Mouse (Mus musculus) gastrocnemius, adult 2 months (tissue): ENCODE measurements around the gene Mrps18b. TPM values are rescaled to one million over a fixed set of nuclear protein-coding genes. Genes with fewer than 3 reads are reported as not detected.

Source experiments
- DNase-seq: peaks from one replicate; pipeline ENCODE4 v3.0.0; 2022
- H3K27ac ChIP-seq: fragments of 200-600 bp; 2 replicates; pipeline ENCODE4 v1.8.1; 2022; ENCODE audit warnings: mild to moderate bottlenecking
- H3K4me3 ChIP-seq: fragments of 200-600 bp; 2 replicates; pipeline ENCODE4 v1.8.1; 2022; ENCODE audit warnings: mild to moderate bottlenecking, moderate library complexity
- CTCF ChIP-seq: fragments of 200-600 bp; IDR thresholded peaks from 2 replicates; pipeline ENCODE4 v1.8.1; 2022; ENCODE audit warnings: antibody characterized with exemption, mild to moderate bottlenecking, moderate library complexity
- intact Hi-C: fragments of 180-260 bp; cut with DNase I; formaldehyde crosslinking; loops from one replicate; pipeline ENCODE4 v1.15.1; 2025
- microRNA-seq: library from miRNA; unstranded; fragments of <30 nt; microRNA quantifications from one replicate; pipeline ENCODE4 v1.2.0, GENCODE M21; 2021
- total RNA-seq, 2 experiments: library from RNA; stranded (reverse); gene quantifications; 2 replicates each; pipeline ENCODE4 v1.2.3; 2021

Mrps18b gene
- total RNA-seq, 2 experiments from 2014 or later, result 58.6 to 65.4 TPM

- no peak for TF ChIP-seq CTCF
- peak overlapping the region; percentile 78 for H3K4me3 ChIP-seq
- peak overlapping the region; percentile 96 for H3K27ac ChIP-seq
- intact Hi-C loops, result no loop called here
- DNase-seq, result peak; percentile 3
Measured at GRCm38 (mm10) chr17:35868961-35869345, 47.2 kb downstream of the Mrps18b start.

GRCm38 (mm10) chr17:35868165-35868820 is 47.9 kb downstream of the Mrps18b start:
- no peak for TF ChIP-seq CTCF

DNA sequence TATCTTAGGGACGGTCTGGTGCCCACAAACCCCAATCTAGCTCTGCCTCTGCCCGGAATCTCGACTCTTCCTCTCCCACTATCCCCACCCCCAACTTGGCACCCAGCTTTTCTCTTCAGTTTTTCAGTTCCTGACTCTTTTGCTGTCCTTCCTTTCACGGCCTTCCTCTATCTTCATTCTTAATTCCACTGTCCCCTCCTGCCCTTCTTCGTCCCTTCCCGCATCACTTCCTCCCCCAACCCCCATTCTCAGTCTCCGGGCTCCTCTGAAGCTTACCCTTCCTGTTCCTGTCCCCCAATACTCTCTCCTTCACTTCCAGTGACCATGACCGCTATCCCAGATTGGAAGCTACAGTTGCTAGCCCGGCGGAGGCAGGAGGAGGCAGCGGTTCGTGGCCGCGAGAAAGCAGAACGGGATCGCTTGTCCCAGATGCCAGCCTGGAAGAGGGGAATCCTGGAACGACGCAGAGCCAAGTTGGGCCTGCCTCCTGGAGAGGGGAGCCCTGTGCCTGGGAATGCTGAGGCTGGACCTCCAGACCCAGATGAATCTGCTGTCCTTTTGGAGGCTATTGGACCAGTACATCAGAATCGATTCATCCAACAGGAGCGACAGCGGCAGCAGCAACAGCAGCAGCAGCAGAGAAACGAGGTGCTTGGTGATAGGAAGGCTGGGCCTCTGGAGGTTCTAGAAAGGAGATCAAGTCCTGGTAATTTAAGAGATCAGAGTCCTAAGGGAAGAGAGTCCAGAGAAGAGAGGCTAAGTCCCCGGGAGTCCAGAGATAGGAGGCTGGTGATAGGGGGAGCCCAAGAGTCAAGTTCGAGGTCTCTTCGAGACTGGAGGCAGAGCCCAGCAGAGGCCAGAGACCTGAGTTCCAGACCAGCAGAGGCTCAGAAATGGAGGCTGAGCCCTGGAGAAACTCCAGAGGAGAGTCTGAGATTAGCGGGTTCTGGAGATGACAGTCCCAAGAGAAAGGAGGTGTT is 49.0 kb downstream of the Mrps18b start:
- peak; percentile 54 for DNase-seq
- peak overlapping the region; percentile 96 for H3K27ac ChIP-seq
- peak overlapping the region; percentile 78 for H3K4me3 ChIP-seq
- TF ChIP-seq CTCF, result peak; percentile 43
- intact Hi-C loops, result no loop called here

More at GRCm38 (mm10) chr17:35868165-35868820, 47.9 kb downstream of the Mrps18b start:
- Histone ChIP-seq H3K4me3 (peak overlapping the region; percentile 78), H3K27ac (peak overlapping the region; percentile 96)
- peak; percentile 42 for DNase-seq
- intact Hi-C loops, result no loop called here

DNA sequence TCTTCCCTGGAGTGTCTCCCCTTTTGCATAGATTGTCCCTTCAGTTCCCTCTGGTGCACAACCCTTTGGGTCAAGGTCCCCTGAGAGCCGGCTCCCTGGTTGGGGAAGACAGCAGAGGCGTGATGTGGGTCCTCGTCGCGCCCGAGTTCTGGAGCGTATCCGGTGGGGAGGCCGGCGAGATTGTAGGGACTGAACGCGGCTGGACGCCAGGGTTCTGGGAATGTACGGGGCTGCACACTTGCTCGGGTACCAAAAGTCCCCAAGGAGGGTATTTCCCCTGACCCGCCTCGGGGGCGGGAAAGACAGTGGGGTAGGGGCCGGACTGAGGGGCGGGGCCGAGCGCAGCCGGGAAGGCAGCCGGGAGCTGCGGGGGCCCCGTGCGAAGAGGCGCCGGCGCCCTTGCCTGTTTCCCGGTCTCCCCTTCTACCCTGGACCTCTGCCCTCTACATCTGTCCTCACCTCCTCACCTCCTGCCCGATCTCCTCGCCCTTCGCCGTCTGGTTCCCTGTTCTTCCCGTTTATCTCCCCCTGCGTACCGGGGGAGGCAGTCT is 49.8 kb downstream of the Mrps18b start:
- intact Hi-C loops, result no loop called here
- H3K4me3 ChIP-seq, result peak overlapping the region; percentile 78
- peak; percentile 85 for DNase-seq
- H3K27ac ChIP-seq, result peak overlapping the region; percentile 96
- TF ChIP-seq CTCF, result no peak

DNA sequence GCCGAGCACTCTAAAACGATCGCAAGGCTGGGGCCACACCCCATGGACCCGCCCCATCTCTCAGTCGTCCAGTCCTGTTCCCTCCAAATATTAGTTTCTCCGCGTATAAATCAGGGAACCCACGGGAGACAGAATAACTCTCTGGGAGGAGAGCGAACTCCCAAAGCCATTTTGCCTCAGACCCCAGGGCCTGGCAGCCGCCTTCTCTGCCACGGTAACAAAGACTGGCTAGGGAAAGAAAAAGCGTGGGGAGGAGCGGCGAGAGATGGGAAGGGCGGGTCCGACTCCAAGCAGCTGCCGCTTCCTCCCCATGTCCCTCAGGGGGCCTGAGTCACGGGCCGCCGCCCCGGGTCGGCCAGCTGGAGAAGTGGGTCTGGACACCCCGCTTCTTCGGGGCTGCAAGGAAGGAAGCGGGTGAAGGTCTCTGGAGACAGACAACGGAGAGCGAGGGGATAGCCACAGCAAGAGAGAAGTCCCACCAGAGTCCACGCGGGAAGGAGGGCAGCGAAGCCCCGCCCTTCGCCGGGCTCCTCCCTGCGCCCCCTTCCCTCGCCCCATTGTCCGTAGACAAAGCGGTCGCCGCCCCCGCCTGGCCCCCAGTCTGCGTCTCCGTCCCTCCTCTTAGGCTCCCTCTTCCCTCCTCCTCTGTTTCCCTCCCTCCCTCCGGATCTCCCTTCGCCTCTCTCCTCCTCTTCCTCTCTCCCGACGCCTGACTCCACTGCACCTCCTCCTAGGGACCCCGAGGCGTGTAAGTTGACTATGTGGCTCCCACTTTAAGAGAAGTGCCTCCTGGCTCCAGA is 50.5 kb downstream of the Mrps18b start, which contains the start of gene Ppp1r18:
Ppp1r18 (plus strand) TSS at position 113 of the 800 bp plus-strand sequence.
- H3K4me3 ChIP-seq, result peak within 1 kb of the TSS; percentile 78
- peak within 1 kb of the TSS; percentile 96 for H3K27ac ChIP-seq
- TF ChIP-seq CTCF, result no peak
- intact Hi-C loops, result no loop called here
- DNase-seq, result peak; percentile 87

- H3K4me3 ChIP-seq, result peak overlapping the region; percentile 78
- peak overlapping the region; percentile 96 for H3K27ac ChIP-seq
- intact Hi-C loops, result no loop called here
- no peak for TF ChIP-seq CTCF
- peak; percentile 20 for DNase-seq
Measured at GRCm38 (mm10) chr17:35864832-35865353, 51.3 kb downstream of the Mrps18b start.

GRCm38 (mm10) chr17:35861198-35861857 is 54.9 kb downstream of the Mrps18b start, which contains the start of gene Nrm:
Gene Nrm, plus strand, starts transcription at chr17:35861318.
- DNase-seq, result peak; percentile 94
- H3K4me3 ChIP-seq, result peak within 1 kb of the TSS; percentile 96
- H3K27ac ChIP-seq, result peak within 1 kb of the TSS; percentile 88
- peak; percentile 54 for TF ChIP-seq CTCF
- intact Hi-C loops, result loop anchor here (2.0 kb wide), 1 partner anchor 19 kb away; no protein-coding TSS in a partner anchor

DNA sequence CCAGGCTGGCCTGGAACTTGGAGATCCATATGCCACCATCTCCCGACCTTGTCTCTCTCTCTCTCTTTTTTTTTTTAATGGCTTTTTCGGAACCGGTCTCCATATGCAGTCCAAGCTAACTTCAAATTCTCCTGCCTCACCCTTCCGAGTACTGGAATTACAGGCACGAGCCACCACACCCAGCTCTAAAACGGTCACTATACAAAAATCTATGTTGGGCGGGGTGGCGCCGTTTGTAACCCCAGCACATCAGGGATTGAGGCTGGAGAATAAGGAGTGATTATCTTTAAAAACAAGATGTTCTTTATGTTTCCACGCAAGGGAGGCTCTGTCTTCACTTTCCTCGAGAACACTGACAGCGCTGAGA is 55.4 kb downstream of the Mrps18b start:
- H3K4me3 ChIP-seq, result peak overlapping the region; percentile 96
- no peak for TF ChIP-seq CTCF
- no peak for DNase-seq
- intact Hi-C loops, result loop anchor here (2.0 kb wide), 1 partner anchor 18 kb away; no protein-coding TSS in a partner anchor
- peak overlapping the region; percentile 88 for H3K27ac ChIP-seq

Small RNA genes lying within 50 kb of the gene (microRNA-seq; reads per million reads assigned to microRNA genes)
- gene Gm28033, result not detected
- not detected for gene Mir1894
- gene Mir877, result 31.8 reads per million, percentile 24 among the genes with 10 or more reads in this experiment

Other genes with a start within 250 kb of the Mrps18b start
- gene Vars2, start 248.8 kb downstream of the Mrps18b start, total RNA-seq, result 10 to 100 TPM; 12.8 to 16.8 TPM
- 10 to 100 TPM; 18.1 to 24.2 TPM for gene Gtf2h4, start 242.7 kb downstream of the Mrps18b start, total RNA-seq
- gene Ddr1, start 211.8 kb downstream of the Mrps18b start, total RNA-seq, result 10 to 100 TPM; 13.4 to 15.9 TPM
- 1 to 10 TPM; 4.4 to 8.6 TPM for gene Ier3, start 94.7 kb downstream of the Mrps18b start, total RNA-seq
- gene Flot1, start 93.2 kb downstream of the Mrps18b start, total RNA-seq, result 10 to 100 TPM; 45.4 to 50.9 TPM
- 10 to 100 TPM; 29.7 to 40.0 TPM for gene Tubb5, start 78.1 kb downstream of the Mrps18b start, total RNA-seq
- 1 to 10 TPM; 3.6 to 4.4 TPM for gene Mdc1, start 74.9 kb downstream of the Mrps18b start, total RNA-seq
- under 1 TPM; 0.82 to 0.86 TPM for gene Nrm, start 55.1 kb downstream of the Mrps18b start, total RNA-seq
- 1 to 10 TPM; 3.9 to 7.9 TPM for gene Ppp1r18, start 50.8 kb downstream of the Mrps18b start, total RNA-seq
- gene Dhx16, start 36.6 kb downstream of the Mrps18b start, total RNA-seq, result 10 to 100 TPM; 13.2 to 16.2 TPM
- 10 to 100 TPM; 73.0 to 78.4 TPM for gene 2310061I04Rik, start 19.0 kb downstream of the Mrps18b start, total RNA-seq
- gene Atat1, start 6.3 kb downstream of the Mrps18b start, total RNA-seq, result 1 to 10 TPM; 2.8 to 4.2 TPM
- 10 to 100 TPM; 15.6 to 34.8 TPM for gene Ppp1r10, start within 50 bp of the Mrps18b start, total RNA-seq
- 10 to 100 TPM; 72.1 to 74.9 TPM for gene Abcf1, start 53.4 kb upstream of the Mrps18b start, total RNA-seq
- gene Gnl1, start 63.5 kb upstream of the Mrps18b start, total RNA-seq, result 10 to 100 TPM; 19.8 to 20.9 TPM
- gene Prr3, start 63.8 kb upstream of the Mrps18b start, total RNA-seq, result 1 to 10 TPM; 2.6 to 2.8 TPM
- gene H2-T24, start 104.2 kb upstream of the Mrps18b start, total RNA-seq, result 1 to 10 TPM; 2.0 to 2.5 TPM
- 1 to 10 TPM; 6.3 to 9.2 TPM for gene H2-T23, start 116.5 kb upstream of the Mrps18b start, total RNA-seq
- 1 to 10 TPM; 8.8 to 9.7 TPM for gene H2-T22, start 126.4 kb upstream of the Mrps18b start, total RNA-seq
- not detected for gene Gm6034, start 126.6 kb upstream of the Mrps18b start, total RNA-seq
- gene Gm11127, start 142.0 kb upstream of the Mrps18b start, total RNA-seq, result 1 to 10 TPM; 1.5 to 2.1 TPM
- gene Gm19684, start 205.3 kb upstream of the Mrps18b start, total RNA-seq, result not detected
- not detected for gene Gm7030, start 213.0 kb upstream of the Mrps18b start, total RNA-seq